Mouse (Mus musculus) kidney, adult 9 months (tissue): ENCODE measurements around the gene Bcl2l14.

Experiments used
- DNase-seq: peaks from one replicate; pipeline ENCODE4 v3.0.0; 2022

Gene Bcl2l14

DNA sequence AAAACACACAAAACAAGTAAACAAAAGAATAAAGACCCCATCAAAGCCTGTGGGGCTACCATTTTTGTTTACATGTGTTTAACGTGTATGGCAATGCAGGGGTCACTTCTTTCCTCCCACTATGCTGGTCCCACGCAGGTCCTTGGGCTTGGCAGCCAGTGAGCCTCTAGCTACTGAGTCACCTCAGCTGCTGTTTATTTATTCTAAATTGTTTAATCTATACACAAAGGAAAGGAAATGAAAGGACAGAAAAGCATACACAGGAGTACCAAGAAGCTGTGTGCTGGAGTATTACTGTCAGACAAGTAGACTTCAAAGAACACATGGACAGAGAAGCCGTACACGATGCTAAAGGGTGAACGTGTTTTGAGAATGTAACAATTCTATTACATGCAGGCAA is 47.8 kb downstream of the Bcl2l14 start:
- DNase-seq, result no peak

DNA sequence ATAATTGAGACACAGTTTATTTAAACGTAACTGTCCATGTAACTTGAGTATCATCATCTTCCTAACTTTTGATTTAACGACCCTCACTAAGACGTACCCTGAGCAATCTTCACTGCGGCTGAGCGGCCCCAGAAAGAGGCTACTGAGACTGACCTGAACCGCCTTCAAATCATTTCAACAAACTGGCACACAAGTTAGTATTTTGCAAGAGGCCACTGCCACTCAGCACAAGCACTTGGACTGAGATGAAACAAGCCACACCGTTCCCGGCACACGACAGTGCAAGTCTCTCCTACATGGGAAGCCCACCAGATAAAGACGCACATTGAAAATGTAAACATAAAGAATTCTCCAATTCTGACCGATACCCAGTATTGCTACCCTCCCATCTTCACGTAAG is 52.3 kb downstream of the Bcl2l14 start:
- no peak for DNase-seq

DNA sequence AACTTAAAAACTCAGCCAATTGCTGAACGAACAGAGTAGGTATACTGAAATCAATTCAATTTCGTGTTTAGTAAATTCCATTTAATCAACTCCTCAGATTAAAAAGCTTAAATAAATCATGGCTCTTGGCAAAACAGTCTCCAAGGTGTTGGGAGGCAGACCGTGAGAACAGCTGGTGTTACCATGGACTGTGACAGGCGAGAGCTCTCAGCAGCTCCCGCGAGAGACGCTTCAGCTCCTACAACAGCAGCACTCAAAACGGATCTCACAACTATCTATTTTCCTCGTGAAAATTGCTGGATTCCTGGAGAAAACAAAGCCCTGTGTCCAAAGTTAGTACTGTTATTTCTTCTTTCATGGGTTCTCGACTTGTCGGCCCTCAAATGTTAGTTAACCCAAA is 53.8 kb downstream of the Bcl2l14 start:
- DNase-seq, result no peak

- no peak for DNase-seq
These were observed 54.6 kb downstream of the Bcl2l14 start for GRCm38 (mm10) chr6:134450661-134451119.

DNA sequence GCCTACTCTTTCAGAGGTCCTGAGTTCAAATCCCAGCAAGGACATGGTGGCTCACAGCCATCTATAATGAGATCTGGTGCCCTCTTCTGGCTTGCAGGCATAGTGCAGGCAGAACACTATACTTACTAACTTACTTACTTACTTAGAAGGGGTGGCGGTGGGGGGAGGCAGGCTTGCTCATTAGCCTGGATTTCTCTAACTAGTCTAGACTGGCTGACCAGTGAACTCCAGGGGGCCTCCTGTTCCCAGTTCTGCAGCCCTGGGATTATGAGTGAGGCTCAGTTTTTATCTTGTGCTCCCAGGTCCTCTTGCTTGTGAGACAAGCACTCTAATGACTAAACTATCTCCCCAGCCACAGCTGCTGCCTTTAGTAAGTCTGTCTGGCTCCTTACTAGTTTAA is 58.0 kb downstream of the Bcl2l14 start:
- DNase-seq, result peak; percentile 46

DNA sequence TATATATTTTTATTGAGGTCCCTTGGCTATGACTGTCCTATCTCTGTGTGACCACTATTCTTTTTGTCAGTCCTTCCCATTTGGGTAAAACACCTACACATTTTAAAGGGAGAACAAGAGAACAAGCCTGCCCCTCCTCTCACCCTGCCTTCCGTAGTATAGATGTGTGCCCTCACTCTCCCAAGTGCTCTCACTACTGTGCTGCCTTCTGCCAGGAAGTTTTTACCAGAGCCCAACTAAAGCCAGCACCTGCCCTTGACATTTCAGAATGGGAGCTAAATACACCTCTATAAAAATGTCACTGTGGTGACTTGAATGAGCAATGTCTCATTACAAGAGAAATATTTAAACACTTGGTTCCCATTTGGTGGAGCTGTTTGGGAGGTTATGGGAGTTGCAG is 62.3 kb downstream of the Bcl2l14 start:
- DNase-seq, result no peak

DNA sequence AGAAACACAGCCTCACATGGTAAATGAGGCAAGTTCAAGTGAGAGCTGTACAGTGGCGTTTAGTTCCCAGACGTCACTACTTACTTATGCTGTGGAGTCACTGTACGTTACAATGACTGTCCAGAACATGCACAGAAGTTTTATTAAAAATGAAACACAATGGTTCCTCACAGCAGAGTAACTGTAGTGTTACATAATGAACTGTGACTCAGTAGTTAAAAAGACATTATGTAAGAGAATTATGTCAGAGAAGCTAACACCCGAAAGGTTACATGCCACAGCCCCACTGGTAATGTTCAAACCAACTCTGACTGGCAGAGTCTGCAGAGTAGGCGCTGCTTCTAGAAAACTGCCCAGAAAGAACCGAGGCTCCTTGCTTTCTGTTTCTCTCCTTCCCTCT is 65.1 kb downstream of the Bcl2l14 start:
- DNase-seq, result peak; percentile 49

DNA sequence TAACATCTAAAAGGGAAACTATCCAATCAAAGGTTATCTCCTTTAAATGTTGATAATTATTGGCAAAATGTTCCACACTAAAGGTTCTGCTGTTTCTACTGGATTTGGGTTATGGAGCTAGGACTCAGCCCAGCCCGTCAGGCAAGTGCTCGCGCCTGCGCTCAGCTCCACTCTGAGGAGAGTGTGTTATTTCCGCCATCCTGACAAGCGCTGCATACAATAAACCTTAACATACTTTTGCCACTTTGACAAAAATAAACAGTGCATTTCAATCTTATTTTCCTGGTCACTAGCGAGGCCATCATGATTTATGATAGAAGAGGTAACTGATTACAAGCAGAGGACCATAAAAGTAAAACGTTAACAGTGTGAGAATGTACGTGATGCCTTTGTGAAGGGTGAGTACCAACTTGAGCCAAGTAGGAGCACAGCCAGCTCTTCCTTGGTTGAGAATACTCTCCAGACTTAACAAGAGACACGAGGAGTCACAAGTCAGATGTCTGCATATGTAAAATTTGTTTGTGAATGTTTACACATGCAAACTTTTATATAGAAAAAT is 70.6 kb downstream of the Bcl2l14 start:
- no peak for DNase-seq

- DNase-seq, result no peak
These were observed 73.2 kb downstream of the Bcl2l14 start for GRCm38 (mm10) chr6:134469297-134469696.

GRCm38 (mm10) chr6:134470857-134471256 is 74.7 kb downstream of the Bcl2l14 start:
- peak; percentile 28 for DNase-seq

DNA sequence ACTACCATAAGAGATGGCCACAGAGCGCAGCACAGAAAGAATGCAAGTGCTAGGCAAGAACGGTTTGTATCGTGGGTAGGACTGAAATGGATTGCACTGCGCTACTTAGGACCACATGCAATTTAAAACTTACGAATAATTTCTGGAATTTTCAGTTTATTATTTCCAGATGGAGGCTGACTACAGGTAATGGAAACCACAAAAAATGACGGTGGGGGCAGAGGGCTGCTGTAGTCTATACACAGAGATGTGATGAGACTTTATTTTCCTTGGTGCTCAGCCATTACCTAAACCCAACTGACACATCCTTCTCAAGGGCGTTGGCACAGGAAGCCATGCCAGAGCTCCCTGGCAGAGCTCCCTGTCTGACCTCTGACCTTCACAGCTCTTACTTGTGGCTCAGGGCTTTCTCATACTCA is 77.0 kb downstream of the Bcl2l14 start:
- peak; percentile 44 for DNase-seq

DNA sequence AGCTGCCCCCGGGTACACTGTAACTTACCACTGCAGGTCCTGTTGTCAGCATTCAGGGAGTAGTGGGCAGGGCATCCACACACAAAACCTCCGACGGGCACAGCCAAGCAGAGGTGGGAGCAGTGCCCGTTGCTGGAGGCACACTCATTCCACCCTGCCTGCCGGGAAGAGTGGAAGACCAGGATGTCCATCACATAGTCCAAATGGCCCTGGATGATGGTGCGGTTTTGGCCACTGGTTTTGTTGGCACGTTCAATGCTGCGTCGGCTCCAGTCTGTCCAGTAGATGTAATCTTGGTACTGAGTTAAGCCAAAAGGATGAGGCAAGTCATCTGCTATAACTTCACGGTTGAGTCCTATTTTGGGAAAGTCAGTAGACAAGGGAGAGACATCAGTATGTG is 83.4 kb downstream of the Bcl2l14 start:
- DNase-seq, result no peak

DNA sequence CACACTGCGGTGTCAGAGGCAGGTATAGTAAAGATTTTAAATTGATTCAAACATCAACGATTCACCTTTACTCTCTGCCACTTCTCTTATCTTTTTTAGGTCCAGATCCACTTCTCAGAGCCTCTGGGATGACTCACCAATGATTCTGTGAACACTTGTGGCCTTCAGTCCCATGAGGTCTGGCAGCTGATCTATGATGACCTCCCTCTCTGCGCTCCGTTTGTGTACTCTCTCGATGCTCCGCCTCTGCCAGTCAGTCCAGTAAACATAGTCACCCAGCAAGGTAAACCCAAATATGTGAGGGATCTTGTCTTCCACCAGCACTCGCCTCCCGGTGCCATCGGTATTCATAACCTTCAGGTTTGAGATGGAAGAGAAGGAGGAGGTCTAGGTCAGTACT is 90.2 kb downstream of the Bcl2l14 start:
- no peak for DNase-seq
